Mouse (Mus musculus): Measurements from ENCODE around the gene Usp44. TPM values are rescaled to one million over a fixed set of nuclear protein-coding genes. Genes with fewer than 3 reads are reported as not detected.
"Not testable (repeated sequence)": the region's sequence is repeated elsewhere in the genome, so short reads cannot be mapped to it uniquely, and the experiment has no call there.

Usp44 gene
- total and polyA plus RNA-seq, 3 experiments = 2.9 to 28.2 (median 4.6) TPM

DNA sequence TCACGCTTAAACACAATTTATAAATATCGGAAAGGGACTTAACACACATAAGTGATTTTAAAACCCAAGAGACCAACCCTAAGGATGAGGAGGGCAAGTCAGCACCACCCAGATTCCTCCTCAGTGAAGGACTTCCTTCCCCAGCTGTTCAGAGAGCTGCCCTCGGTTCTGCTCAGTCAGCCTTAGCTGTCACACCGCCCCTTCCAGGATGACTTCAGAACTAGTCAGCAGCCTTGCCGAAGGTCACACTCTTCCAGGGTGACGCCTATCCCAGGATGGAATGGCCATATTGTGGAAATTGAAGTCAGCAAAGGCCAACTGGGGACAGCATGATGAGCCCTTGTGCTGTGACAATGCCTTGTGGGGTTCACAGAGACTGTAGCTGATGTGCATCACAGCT, 28.2 kb upstream of the Usp44 start:
- TF ChIP-seq EP300 (IDR thresholded peaks at IDR 0.05; ENCODE audit: low read length) (no peak), ZC3H11A (IDR thresholded peaks at IDR 0.05; ENCODE audit: low read depth, low read length) (no peak), NELFE (IDR thresholded peaks at IDR 0.05; ENCODE audit: low read depth, low read length) (no peak), KAT2A (IDR thresholded peaks at IDR 0.05; ENCODE audit: insufficient replicate concordance, low read length) (no peak), ZMIZ1 (IDR thresholded peaks at IDR 0.05; ENCODE audit: low read depth, low read length) (no peak), GABPA (IDR thresholded peaks at IDR 0.05; ENCODE audit: insufficient replicate concordance, low read depth, low read length) (no peak), MXI1 (IDR thresholded peaks at IDR 0.05; ENCODE audit: low read depth, low read length) (no peak), ZKSCAN1 (IDR thresholded peaks at IDR 0.05; ENCODE audit: borderline replicate concordance, low read depth, low read length) (no peak), CHD2 (IDR thresholded peaks at IDR 0.05; ENCODE audit: low read length) (no peak), RCOR1 (conservative IDR thresholded peaks at IDR 0.05; ENCODE audit: low read depth, low read length) (no peak)
- no peaks in the 10 kb centered on the region for H3K9me3 ChIP-seq (replicated peaks; ENCODE audit: low read length)
- H3K9ac ChIP-seq (ENCODE audit: insufficient read depth, low read depth) = no peak overlapping the region
- no peak overlapping the region for H3K4me3 ChIP-seq (replicated peaks in 1 of 3; ENCODE audit: low read depth in 2 of 3, low read length in 2 of 3, poor library complexity in 1 of 3)
- H3K79me2 ChIP-seq (replicated peaks; ENCODE audit: control insufficient read depth, extremely low read depth, insufficient read depth, poor library complexity, severe bottlenecking) = no peaks in the 10 kb centered on the region
- H3K4me2 ChIP-seq (ENCODE audit: insufficient read depth, low read depth, poor library complexity, severe bottlenecking) = no peak overlapping the region
- in situ Hi-C loops (cut with MboI; ENCODE audit: low pct_ligation_motif_present, low pct_unique_long_range_greater_than_20kb, low sequenced_read_pairs) = loop anchor here (25.0 kb wide), 1 partner anchor 741 kb away; no protein-coding TSS in a partner anchor
- H3K27me3 ChIP-seq (replicated peaks) = no peaks in the 10 kb centered on the region
- no peak overlapping the region for H3K27ac ChIP-seq (ENCODE audit: insufficient read depth, low read depth)
- no peak for DNase-seq (ENCODE audit: extremely low read depth)
- dilution Hi-C loops (cut with MboI; ENCODE audit: extremely low pct_ligation_motif_present, extremely low pct_unique_long_range_greater_than_20kb, low sequenced_read_pairs) = no loop called here
- H3K36me3 ChIP-seq (replicated peaks in 1 of 2; ENCODE audit: control insufficient read depth in 1 of 2, insufficient read depth in 1 of 2, low read length in 1 of 2) = no peaks in the 10 kb centered on the region
- peaks cover 2 to 11% of the 10 kb centered on the region in 2 experiments; a peak in 1 of 4 replicates for H3K4me1 ChIP-seq (ENCODE audit: control insufficient read depth in 1 of 2, insufficient read depth in 2 of 2)

DNA sequence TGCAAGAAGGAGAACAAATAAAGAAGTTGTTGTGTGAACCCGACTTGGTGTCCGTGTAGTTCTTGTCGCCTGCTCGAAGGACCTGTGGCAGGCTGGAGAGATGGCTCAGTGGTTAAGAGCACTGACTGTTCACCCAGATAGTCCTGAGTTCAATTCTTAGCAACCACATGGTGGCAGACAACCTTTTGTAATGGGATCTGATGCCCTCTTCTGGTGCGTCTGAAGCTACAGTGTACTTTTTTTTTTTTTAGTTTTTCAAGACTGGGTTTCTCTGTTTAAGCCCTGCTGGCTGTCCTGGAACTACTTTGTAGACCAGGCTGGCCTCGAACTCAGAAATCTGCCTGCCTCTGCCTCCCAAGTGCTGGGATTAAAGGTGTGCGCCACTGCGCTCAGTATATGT, 21.9 kb upstream of the Usp44 start:
- H3K4me2 ChIP-seq (ENCODE audit: insufficient read depth, low read depth, poor library complexity, severe bottlenecking); H3K36me3 ChIP-seq (replicated peaks in 1 of 2; ENCODE audit: control insufficient read depth in 1 of 2, insufficient read depth in 1 of 2, low read length in 1 of 2); H3K27ac ChIP-seq (ENCODE audit: insufficient read depth, low read depth); H3K9me3 ChIP-seq (replicated peaks; ENCODE audit: low read length); H3K27me3 ChIP-seq (replicated peaks); H3K79me2 ChIP-seq (replicated peaks; ENCODE audit: control insufficient read depth, extremely low read depth, insufficient read depth, poor library complexity, severe bottlenecking); H3K4me1 ChIP-seq (ENCODE audit: control insufficient read depth in 1 of 2, insufficient read depth in 2 of 2); dilution Hi-C loops (cut with MboI; ENCODE audit: extremely low pct_ligation_motif_present, extremely low pct_unique_long_range_greater_than_20kb, low sequenced_read_pairs); DNase-seq (ENCODE audit: extremely low read depth); H3K9ac ChIP-seq (ENCODE audit: insufficient read depth, low read depth); H3K4me3 ChIP-seq (replicated peaks in 1 of 3; ENCODE audit: low read depth in 2 of 3, low read length in 2 of 3, poor library complexity in 1 of 3): not testable (repeated sequence)
- peak in 1 of 2 experiments; percentile 63; a peak in 2 of 4 replicates for TF ChIP-seq CTCF (conservative IDR thresholded peaks at IDR 0.05 in 1 of 2, IDR thresholded peaks at IDR 0.05 in 1 of 2; ENCODE audit: low read depth in 2 of 2, low read length in 2 of 2)
- peak; percentile 85 for TF ChIP-seq ZNF384 (IDR thresholded peaks at IDR 0.05; ENCODE audit: low read depth, low read length)
- peak; percentile 18; the same call in 1 of the 2 replicates for TF ChIP-seq SMC3 (IDR thresholded peaks at IDR 0.05; ENCODE audit: low read depth, low read length)
- TF ChIP-seq RAD21 (IDR thresholded peaks at IDR 0.05; ENCODE audit: low read depth, low read length) = peak; percentile 8
- in situ Hi-C loops (cut with MboI; ENCODE audit: low pct_ligation_motif_present, low pct_unique_long_range_greater_than_20kb, low sequenced_read_pairs) = loop anchor here (25.0 kb wide), 1 partner anchor 747 kb away; no protein-coding TSS in a partner anchor

All from CH12.LX (cell line).